Mouse (Mus musculus) stomach, postnatal 0 days (tissue): ENCODE measurements around the gene Usp50. TPM values are rescaled to one million over a fixed set of nuclear protein-coding genes. Genes with fewer than 3 reads are reported as not detected.

Experiments
- ATAC-seq: fragments of 200-750 bp; cut with Nextera tagmentation; 2 replicates; pipeline ENCODE4 v1.8.0; 2017; ENCODE audit not compliant: low FRiP score, low TSS enrichment
- DNase-seq: peaks from one replicate; pipeline ENCODE4 v3.0.0-alpha.2; 2016; ENCODE audit warnings: low spot score
- H3K27ac ChIP-seq: fragments of 300-500 bp; sonication (generic); replicated peaks from 2 replicates; pipeline ENCODE4 v1.5.1; 2014; ENCODE audit warnings: mild to moderate bottlenecking, control low read depth
- H3K27me3 ChIP-seq: fragments of 300-500 bp; sonication (generic); 2 replicates; pipeline ENCODE4 v1.6.1; 2014; ENCODE audit warnings: low read length; ENCODE audit not compliant: control insufficient read depth, insufficient read depth
- H3K36me3 ChIP-seq: fragments of 300-500 bp; sonication (generic); 2 replicates; pipeline ENCODE4 v1.6.1; 2014; ENCODE audit warnings: low read length, mixed read lengths; ENCODE audit not compliant: control insufficient read depth, insufficient read depth
- H3K4me1 ChIP-seq: fragments of 300-500 bp; sonication (generic); replicated peaks from 2 replicates; pipeline ENCODE4 v1.6.1; 2014; ENCODE audit warnings: antibody characterized with exemption; ENCODE audit not compliant: control insufficient read depth, insufficient read depth
- H3K4me2 ChIP-seq: fragments of 300-500 bp; sonication (generic); replicated peaks from 2 replicates; pipeline ENCODE4 v1.6.1; 2014; ENCODE audit warnings: low read depth, mild to moderate bottlenecking, control low read depth, moderate library complexity
- H3K4me3 ChIP-seq: fragments of 300-500 bp; sonication (generic); 2 replicates; pipeline ENCODE4 v1.5.1; 2014; ENCODE audit warnings: low read depth, low read length, control low read depth
- H3K9ac ChIP-seq: fragments of 300-500 bp; sonication (generic); 2 replicates; pipeline ENCODE4 v1.6.1; 2014; ENCODE audit warnings: mild to moderate bottlenecking, low read length, control low read depth, mixed read lengths
- H3K9me3 ChIP-seq: fragments of 300-500 bp; sonication (generic); 2 replicates; pipeline ENCODE4 v1.6.1; 2016; ENCODE audit warnings: low read length; ENCODE audit not compliant: control insufficient read depth
- CTCF ChIP-seq: IDR thresholded peaks from 2 replicates; pipeline ENCODE4 v1.5.1; 2016; ENCODE audit warnings: antibody characterized with exemption, low read depth, mild to moderate bottlenecking, moderate library complexity
- EP300 ChIP-seq: optimal IDR thresholded peaks from 2 replicates; pipeline ENCODE3; 2016; ENCODE audit warnings: antibody characterized with exemption
- WGBS: fragments of 180-500 bp; shearing (Covaris S2); extraction: QIAGEN DNeasy Blood & Tissue Kit; methylation state at CpG from one replicate; pipeline ENCODE4 v1.1.7; 2014; 5-methylcytosine and 5-hydroxymethylcytosine counted together
- polyA plus RNA-seq: library from polyadenylated mRNA; unstranded; fragments of >200 nt; fragmentation: Nextera tagmentation; extraction: Ambion mirVana; gene quantifications from 2 replicates; pipeline ENCODE4 v1.2.1, GENCODE M21; 2015

Usp50 gene
- polyA plus RNA-seq, 1 experiment from 2014 or later: 2.1 TPM

GRCm38 (mm10) chr2:126668621-126669252 is 114.5 kb downstream of the Usp50 start:
- Histone ChIP-seq H3K4me1 (no peaks in the 10 kb centered on the region; the same call in 1 of the 2 replicates), H3K27ac (no peak overlapping the region), H3K9me3 (no peaks in the 10 kb centered on the region), H3K9ac (no peak overlapping the region), H3K4me3 (no peak overlapping the region), H3K36me3 (no peaks in the 10 kb centered on the region), H3K27me3 (no peaks in the 10 kb centered on the region), H3K4me2 (no peak overlapping the region)
- TF ChIP-seq CTCF (no peak), EP300 (no peak)
- ATAC-seq (no peak), DNase-seq (no peak)
- 83% methylated on average over 5 of the region's 5 CpGs for WGBS

GRCm38 (mm10) chr2:126665984-126666383 is 117.3 kb downstream of the Usp50 start:
- ATAC-seq: no peak
- Histone ChIP-seq H3K4me2 (no peak overlapping the region), H3K4me1 (no peaks in the 10 kb centered on the region), H3K27me3 (no peaks in the 10 kb centered on the region), H3K9ac (no peak overlapping the region), H3K4me3 (no peak overlapping the region), H3K9me3 (no peaks in the 10 kb centered on the region), H3K27ac (no peak overlapping the region), H3K36me3 (no peaks in the 10 kb centered on the region)
- TF ChIP-seq CTCF: no peak
- no peak for TF ChIP-seq EP300
- no peak for DNase-seq
- WGBS: 55% methylated on average over 3 of the region's 3 CpGs

- Histone ChIP-seq H3K27ac (no peak overlapping the region), H3K4me2 (no peak overlapping the region), H3K36me3 (no peaks in the 10 kb centered on the region), H3K4me1 (no peaks in the 10 kb centered on the region), H3K9me3 (no peaks in the 10 kb centered on the region), H3K4me3 (no peak overlapping the region), H3K27me3 (no peaks in the 10 kb centered on the region), H3K9ac (no peak overlapping the region)
- DNase-seq (no peak), ATAC-seq (no peak)
- 52% methylated on average over 4 of the region's 4 CpGs for WGBS
- TF ChIP-seq EP300 (no peak), CTCF (peak; percentile 82)
Observed at GRCm38 (mm10) chr2:126663481-126663880, 119.8 kb downstream of the Usp50 start.

Other genes starting within 250 kb of the Usp50 start
- gene Slc27a2, start 231.1 kb downstream of the Usp50 start, polyA plus RNA-seq: 1.1 and 2.4 TPM in 2 replicates
- 2.9 and 3.4 TPM in 2 replicates for gene Hdc, start 164.2 kb downstream of the Usp50 start, polyA plus RNA-seq
- gene Gabpb1, start 107.1 kb downstream of the Usp50 start, polyA plus RNA-seq: 15.9 and 17.1 TPM in 2 replicates
- gene Usp8, start 76.1 kb downstream of the Usp50 start, polyA plus RNA-seq: 19.1 and 19.2 TPM in 2 replicates
- 18.6 and 22.4 TPM in 2 replicates for gene Trpm7, start 92.8 kb upstream of the Usp50 start, polyA plus RNA-seq
- 43.4 and 44.8 TPM in 2 replicates for gene Sppl2a, start 149.8 kb upstream of the Usp50 start, polyA plus RNA-seq
- 3.6 and 3.9 TPM in 2 replicates for gene Ap4e1, start 225.2 kb upstream of the Usp50 start, polyA plus RNA-seq